Mouse (Mus musculus) C2C12 (cell line): ENCODE results near the gene Rif1.

Experiments used
- CEBPB ChIP-seq: IDR thresholded peaks from one replicate; pipeline ENCODE4 v1.6.1; 2011; ENCODE audit warnings: low read depth, mild to moderate bottlenecking, control low read depth, moderate library complexity
- CTCF ChIP-seq: IDR thresholded peaks from one replicate; pipeline ENCODE4 v1.5.1; 2011; ENCODE audit not compliant: control insufficient read depth, insufficient read depth, insufficient read length
- FOSL1 ChIP-seq: IDR thresholded peaks from one replicate; pipeline ENCODE4 v1.8.0; 2011; ENCODE audit warnings: mild to moderate bottlenecking, low read length; ENCODE audit not compliant: poor library complexity, insufficient read depth, severe bottlenecking
- MAX ChIP-seq: IDR thresholded peaks from one replicate; pipeline ENCODE4 v1.6.1; 2011; ENCODE audit warnings: mild to moderate bottlenecking, control low read depth
- MYOD1 ChIP-seq: IDR thresholded peaks from one replicate; pipeline ENCODE4 v1.6.1; 2011; ENCODE audit warnings: low read depth; ENCODE audit not compliant: control insufficient read depth, insufficient read length
- USF1 ChIP-seq: IDR thresholded peaks from one replicate; pipeline ENCODE4 v1.6.1; 2011; ENCODE audit warnings: low read depth, mild to moderate bottlenecking, control low read depth, moderate library complexity

- TF ChIP-seq CTCF (no peak), CEBPB (no peak), USF1 (no peak), MAX (no peak), FOSL1 (no peak), MYOD1 (no peak)
Measured at GRCm38 (mm10) chr2:52153064-52153463, 80.4 kb downstream of the Rif1 start.
